Mouse (Mus musculus) bone marrow macrophage, adult 2 months (primary cell): ENCODE data around the gene Rxylt1. TPM values are rescaled to one million over a fixed set of nuclear protein-coding genes. Genes with fewer than 3 reads are reported as not detected.

ENCODE experiments used
- H3K27ac ChIP-seq: 2 replicates; pipeline ENCODE4 v1.5.1; 2012; ENCODE audit warnings: low read depth, low read length; ENCODE audit not compliant: insufficient read depth
- H3K4me1 ChIP-seq: 2 replicates; pipeline ENCODE4 v1.6.1; 2012; ENCODE audit warnings: low read length; ENCODE audit not compliant: control insufficient read depth, insufficient read depth
- H3K4me3 ChIP-seq: 2 replicates; pipeline ENCODE4 v1.5.1; 2012; ENCODE audit warnings: mild to moderate bottlenecking, low read length, moderate library complexity; ENCODE audit not compliant: insufficient read depth
- CTCF ChIP-seq: IDR thresholded peaks from 2 replicates; pipeline ENCODE4 v1.5.1; 2012; ENCODE audit warnings: low read depth, mild to moderate bottlenecking, low read length, moderate library complexity
- POLR2A ChIP-seq: IDR thresholded peaks from 2 replicates; pipeline ENCODE4 v1.6.1; 2012; ENCODE audit warnings: mild to moderate bottlenecking, low read depth, low read length, borderline replicate concordance
- polyA plus RNA-seq: library from polyadenylated mRNA; stranded (reverse); fragments of >200 nt; gene quantifications from 2 replicates; pipeline ENCODE4 v1.2.4, GENCODE M21; 2012; ENCODE audit not compliant: missing spikeins, insufficient read depth, insufficient read length

Gene Rxylt1
- polyA plus RNA-seq, 1 experiment: 23.0 TPM

GRCm38 (mm10) chr10:122045946-122046345 lies 51.2 kb downstream of the Rxylt1 start:
- H3K4me1 ChIP-seq: no peaks in the 10 kb centered on the region
- TF ChIP-seq CTCF (no peak), POLR2A (no peak)
- no peak overlapping the region for H3K4me3 ChIP-seq
- H3K27ac ChIP-seq: no peak overlapping the region

- Histone ChIP-seq H3K4me1 (no peaks in the 10 kb centered on the region), H3K27ac (no peak overlapping the region), H3K4me3 (no peak overlapping the region)
- no peak for TF ChIP-seq POLR2A
- TF ChIP-seq CTCF: no peak
Measured at GRCm38 (mm10) chr10:122044926-122045325, 52.2 kb downstream of the Rxylt1 start.

- Histone ChIP-seq H3K4me1 (no peaks in the 10 kb centered on the region), H3K27ac (no peak overlapping the region), H3K4me3 (no peak overlapping the region)
- TF ChIP-seq CTCF: peak; percentile 61; the same call in 1 of the 2 replicates
- TF ChIP-seq POLR2A: no peak
Measured at GRCm38 (mm10) chr10:122040372-122040771, 56.8 kb downstream of the Rxylt1 start.

DNA sequence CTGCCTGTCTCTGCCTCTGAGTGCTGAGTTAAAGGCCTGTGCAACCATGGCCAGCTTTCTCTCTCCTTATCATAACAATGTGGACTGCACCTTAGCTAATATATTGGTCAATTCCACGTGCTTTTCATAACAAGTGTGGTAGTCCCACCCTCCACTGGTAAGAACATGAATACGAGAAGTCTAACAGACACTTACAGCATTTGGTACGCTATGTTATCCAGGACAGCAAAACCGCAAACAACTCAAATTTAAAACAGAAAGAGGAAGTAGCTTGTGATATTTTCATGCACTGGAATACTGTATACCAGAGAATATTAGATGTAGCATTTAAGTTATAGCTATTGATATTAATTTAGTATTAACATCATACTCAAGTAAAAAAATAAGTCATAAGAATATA lies 57.6 kb downstream of the Rxylt1 start:
- Histone ChIP-seq H3K4me1 (no peaks in the 10 kb centered on the region), H3K27ac (no peak overlapping the region), H3K4me3 (no peak overlapping the region)
- no peak for TF ChIP-seq CTCF
- no peak for TF ChIP-seq POLR2A

GRCm38 (mm10) chr10:122038554-122038953 lies 58.6 kb downstream of the Rxylt1 start:
- Histone ChIP-seq H3K4me1 (no peaks in the 10 kb centered on the region), H3K27ac (no peak overlapping the region), H3K4me3 (no peak overlapping the region)
- TF ChIP-seq POLR2A (no peak), CTCF (no peak)

- Histone ChIP-seq H3K4me3 (no peak overlapping the region), H3K27ac (no peak overlapping the region), H3K4me1 (no peaks in the 10 kb centered on the region)
- TF ChIP-seq CTCF (no peak), POLR2A (no peak)
Measured at GRCm38 (mm10) chr10:122033271-122033670, 63.9 kb downstream of the Rxylt1 start.

DNA sequence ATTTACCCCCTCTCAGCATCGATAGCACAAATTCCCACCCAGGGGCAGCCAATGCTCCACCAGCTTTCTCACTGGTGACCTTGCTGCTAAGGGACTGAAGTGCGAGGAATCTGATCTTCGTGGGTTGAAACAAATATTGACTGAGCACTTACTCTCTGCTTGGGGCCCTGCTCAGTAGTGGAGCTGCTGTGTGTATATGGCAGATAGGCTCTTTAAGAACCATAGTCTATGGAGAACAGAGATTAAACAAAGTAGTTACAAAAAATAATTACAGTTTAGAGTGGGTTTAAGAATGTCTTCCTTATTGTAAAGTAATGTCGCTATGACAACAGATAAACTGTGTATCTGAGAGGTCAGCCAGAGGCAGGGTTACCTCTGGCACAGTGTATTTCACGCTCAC lies 66.8 kb downstream of the Rxylt1 start:
- Histone ChIP-seq H3K4me3 (no peak overlapping the region), H3K4me1 (no peaks in the 10 kb centered on the region), H3K27ac (no peak overlapping the region)
- TF ChIP-seq CTCF: no peak
- no peak for TF ChIP-seq POLR2A

GRCm38 (mm10) chr10:122029738-122030137 lies 67.4 kb downstream of the Rxylt1 start:
- TF ChIP-seq CTCF (no peak), POLR2A (no peak)
- H3K4me3 ChIP-seq: no peak overlapping the region
- H3K27ac ChIP-seq: no peak overlapping the region
- no peaks in the 10 kb centered on the region for H3K4me1 ChIP-seq

Other genes starting within 250 kb of the Rxylt1 start
- gene Srgap1, start 50.1 kb downstream of the Rxylt1 start, polyA plus RNA-seq: not detected in 2 replicates